Mouse (Mus musculus): ENCODE measurements around the gene Marveld3. TPM values are rescaled to one million over a fixed set of nuclear protein-coding genes. Genes with fewer than 3 reads are reported as not detected.

Gene Marveld3
- polyA plus RNA-seq, 1 experiment, result 0.43 TPM

GRCm38 (mm10) chr8:110002953-110003352, 41.0 kb upstream of the Marveld3 start:
- H3K4me3 ChIP-seq (ENCODE audit: control insufficient read depth, insufficient read depth, low read length), result no peak overlapping the region
- 58% methylated on average over 9 of the region's 9 CpGs for WGBS
- H3K27me3 ChIP-seq (ENCODE audit: control insufficient read depth, insufficient read depth, low read length), result no peaks in the 10 kb centered on the region
- H3K4me1 ChIP-seq (replicated peaks; ENCODE audit: control insufficient read depth, insufficient read depth, low read length), result no peaks in the 10 kb centered on the region
- no peak for TF ChIP-seq POLR2A (IDR thresholded peaks at IDR 0.05; ENCODE audit: control insufficient read depth, extremely low read depth, insufficient read depth, low read length, poor library complexity)
- TF ChIP-seq CTCF (IDR thresholded peaks at IDR 0.05; ENCODE audit: borderline replicate concordance, control insufficient read depth, extremely low read depth, insufficient read depth, low read length, poor library complexity), result no peak
- peak; percentile 23 for DNase-seq
- H3K27ac ChIP-seq (ENCODE audit: control insufficient read depth, insufficient read depth, low read length), result no peak overlapping the region
- no peaks in the 10 kb centered on the region for H3K36me3 ChIP-seq (ENCODE audit: control insufficient read depth, insufficient read depth, low read length)

GRCm38 (mm10) chr8:109999974-110000373, 38.0 kb upstream of the Marveld3 start:
- DNase-seq, result no peak
- TF ChIP-seq POLR2A (IDR thresholded peaks at IDR 0.05; ENCODE audit: control insufficient read depth, extremely low read depth, insufficient read depth, low read length, poor library complexity), result no peak
- TF ChIP-seq CTCF (IDR thresholded peaks at IDR 0.05; ENCODE audit: borderline replicate concordance, control insufficient read depth, extremely low read depth, insufficient read depth, low read length, poor library complexity), result no peak
- H3K4me3 ChIP-seq (ENCODE audit: control insufficient read depth, insufficient read depth, low read length), result no peak overlapping the region
- no peaks in the 10 kb centered on the region for H3K36me3 ChIP-seq (ENCODE audit: control insufficient read depth, insufficient read depth, low read length)
- no peak overlapping the region for H3K27ac ChIP-seq (ENCODE audit: control insufficient read depth, insufficient read depth, low read length)
- no peaks in the 10 kb centered on the region for H3K27me3 ChIP-seq (ENCODE audit: control insufficient read depth, insufficient read depth, low read length)
- H3K4me1 ChIP-seq (replicated peaks; ENCODE audit: control insufficient read depth, insufficient read depth, low read length), result no peaks in the 10 kb centered on the region
- 88% methylated on average over 10 of the region's 10 CpGs for WGBS

DNA sequence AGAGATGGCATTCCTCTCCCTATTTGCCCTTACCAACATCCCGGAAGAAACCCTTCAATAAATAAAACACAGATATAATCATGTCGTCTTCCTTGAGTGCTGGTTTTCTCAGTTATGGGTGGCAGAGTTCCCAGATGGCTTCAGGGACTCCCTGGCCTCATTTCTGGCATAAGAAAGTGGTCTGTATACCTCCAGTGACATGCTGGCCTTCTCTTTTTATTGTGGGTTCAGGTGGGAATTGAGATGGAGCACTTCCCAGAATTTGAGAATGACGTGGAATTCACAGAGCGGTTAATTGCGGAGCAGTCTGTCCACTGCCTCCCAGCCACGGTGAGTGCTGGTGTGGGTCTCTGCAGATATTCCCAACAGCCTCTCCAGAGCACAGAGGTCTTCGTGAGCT, 36.1 kb upstream of the Marveld3 start:
- H3K4me3 ChIP-seq (ENCODE audit: control insufficient read depth, insufficient read depth, low read length), result no peak overlapping the region
- H3K27ac ChIP-seq (ENCODE audit: control insufficient read depth, insufficient read depth, low read length), result no peak overlapping the region
- no peaks in the 10 kb centered on the region for H3K27me3 ChIP-seq (ENCODE audit: control insufficient read depth, insufficient read depth, low read length)
- H3K36me3 ChIP-seq (ENCODE audit: control insufficient read depth, insufficient read depth, low read length), result no peaks in the 10 kb centered on the region
- no peaks in the 10 kb centered on the region for H3K4me1 ChIP-seq (replicated peaks; ENCODE audit: control insufficient read depth, insufficient read depth, low read length)
- TF ChIP-seq POLR2A (IDR thresholded peaks at IDR 0.05; ENCODE audit: control insufficient read depth, extremely low read depth, insufficient read depth, low read length, poor library complexity), result no peak
- TF ChIP-seq CTCF (IDR thresholded peaks at IDR 0.05; ENCODE audit: borderline replicate concordance, control insufficient read depth, extremely low read depth, insufficient read depth, low read length, poor library complexity), result no peak
- DNase-seq, result no peak
- WGBS, result 89% methylated on average over 7 of the region's 7 CpGs

GRCm38 (mm10) chr8:109997381-109997780, 35.4 kb upstream of the Marveld3 start:
- WGBS, result 95% methylated on average over 9 of the region's 9 CpGs
- Histone ChIP-seq H3K4me3 (ENCODE audit: control insufficient read depth, insufficient read depth, low read length) (no peak overlapping the region), H3K27ac (ENCODE audit: control insufficient read depth, insufficient read depth, low read length) (no peak overlapping the region), H3K36me3 (ENCODE audit: control insufficient read depth, insufficient read depth, low read length) (no peaks in the 10 kb centered on the region), H3K27me3 (ENCODE audit: control insufficient read depth, insufficient read depth, low read length) (no peaks in the 10 kb centered on the region), H3K4me1 (replicated peaks; ENCODE audit: control insufficient read depth, insufficient read depth, low read length) (no peaks in the 10 kb centered on the region)
- no peak for DNase-seq
- TF ChIP-seq CTCF (IDR thresholded peaks at IDR 0.05; ENCODE audit: borderline replicate concordance, control insufficient read depth, extremely low read depth, insufficient read depth, low read length, poor library complexity) (no peak), POLR2A (IDR thresholded peaks at IDR 0.05; ENCODE audit: control insufficient read depth, extremely low read depth, insufficient read depth, low read length, poor library complexity) (no peak)

DNA sequence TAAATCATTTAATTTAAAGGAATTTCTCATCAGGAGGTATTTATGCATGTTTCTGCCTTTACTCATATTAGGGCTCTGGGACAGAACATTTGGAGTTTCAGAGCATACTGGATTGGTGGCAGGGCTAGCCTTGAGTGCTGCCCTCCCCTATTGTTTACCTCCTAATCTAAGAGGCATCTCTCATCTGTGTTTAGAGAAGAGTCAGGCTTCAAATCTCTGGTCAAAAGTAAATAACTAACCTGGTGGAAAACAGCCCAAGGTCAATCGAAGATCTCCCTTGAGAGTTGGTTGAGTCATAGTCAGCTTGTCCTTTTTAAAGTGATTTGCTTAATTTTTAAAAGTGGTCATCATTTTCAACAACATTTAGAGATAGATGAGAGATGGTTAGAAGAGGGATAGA, 30.9 kb upstream of the Marveld3 start:
- no peak overlapping the region for H3K27ac ChIP-seq (ENCODE audit: control insufficient read depth, insufficient read depth, low read length)
- H3K4me1 ChIP-seq (replicated peaks; ENCODE audit: control insufficient read depth, insufficient read depth, low read length), result no peaks in the 10 kb centered on the region
- H3K36me3 ChIP-seq (ENCODE audit: control insufficient read depth, insufficient read depth, low read length), result no peaks in the 10 kb centered on the region
- DNase-seq, result no peak
- no peak overlapping the region for H3K4me3 ChIP-seq (ENCODE audit: control insufficient read depth, insufficient read depth, low read length)
- H3K27me3 ChIP-seq (ENCODE audit: control insufficient read depth, insufficient read depth, low read length), result no peaks in the 10 kb centered on the region
- TF ChIP-seq CTCF (IDR thresholded peaks at IDR 0.05; ENCODE audit: borderline replicate concordance, control insufficient read depth, extremely low read depth, insufficient read depth, low read length, poor library complexity) (no peak), POLR2A (IDR thresholded peaks at IDR 0.05; ENCODE audit: control insufficient read depth, extremely low read depth, insufficient read depth, low read length, poor library complexity) (no peak)
- 86% methylated on average over 1 of the region's 1 CpGs for WGBS

- TF ChIP-seq POLR2A (IDR thresholded peaks at IDR 0.05; ENCODE audit: control insufficient read depth, extremely low read depth, insufficient read depth, low read length, poor library complexity) (no peak), CTCF (IDR thresholded peaks at IDR 0.05; ENCODE audit: borderline replicate concordance, control insufficient read depth, extremely low read depth, insufficient read depth, low read length, poor library complexity) (no peak)
- Histone ChIP-seq H3K27ac (ENCODE audit: control insufficient read depth, insufficient read depth, low read length) (no peak overlapping the region), H3K27me3 (ENCODE audit: control insufficient read depth, insufficient read depth, low read length) (no peaks in the 10 kb centered on the region), H3K4me1 (replicated peaks; ENCODE audit: control insufficient read depth, insufficient read depth, low read length) (no peaks in the 10 kb centered on the region), H3K4me3 (ENCODE audit: control insufficient read depth, insufficient read depth, low read length) (no peak overlapping the region), H3K36me3 (ENCODE audit: control insufficient read depth, insufficient read depth, low read length) (no peaks in the 10 kb centered on the region)
- no peak for DNase-seq
- 90% methylated on average over 5 of the region's 5 CpGs for WGBS
Measured at GRCm38 (mm10) chr8:109992166-109992565, 30.2 kb upstream of the Marveld3 start.

- no peaks in the 10 kb centered on the region for H3K36me3 ChIP-seq (ENCODE audit: control insufficient read depth, insufficient read depth, low read length)
- no peak for DNase-seq
- no peak within 1 kb of the TSS for H3K4me3 ChIP-seq (ENCODE audit: control insufficient read depth, insufficient read depth, low read length)
- H3K27me3 ChIP-seq (ENCODE audit: control insufficient read depth, insufficient read depth, low read length), result no peaks in the 10 kb centered on the region
- no peak for TF ChIP-seq CTCF (IDR thresholded peaks at IDR 0.05; ENCODE audit: borderline replicate concordance, control insufficient read depth, extremely low read depth, insufficient read depth, low read length, poor library complexity)
- TF ChIP-seq POLR2A (IDR thresholded peaks at IDR 0.05; ENCODE audit: control insufficient read depth, extremely low read depth, insufficient read depth, low read length, poor library complexity), result no peak
- no peaks in the 10 kb centered on the region for H3K4me1 ChIP-seq (replicated peaks; ENCODE audit: control insufficient read depth, insufficient read depth, low read length)
- no peak within 1 kb of the TSS for H3K27ac ChIP-seq (ENCODE audit: control insufficient read depth, insufficient read depth, low read length)
- 86% methylated on average over 8 of the region's 8 CpGs for WGBS
Measured at GRCm38 (mm10) chr8:109990224-109990623, 28.2 kb upstream of the Marveld3 start, which contains the start of gene Tat. Tat (plus strand) TSS chr8:109990437.
